Mouse (Mus musculus) thymus, adult 2 months (tissue): ENCODE data around the gene Slc23a4. TPM values are rescaled to one million over a fixed set of nuclear protein-coding genes. Genes with fewer than 3 reads are reported as not detected.

Experiments
- DNase-seq: peaks from one replicate; pipeline ENCODE4 v3.0.0; 2021
- H3K27ac ChIP-seq: fragments of 200-500 bp; 2 replicates; pipeline ENCODE4 v1.5.1; 2012; ENCODE audit warnings: low read length, control low read depth; ENCODE audit not compliant: control insufficient read depth, insufficient read depth
- H3K27me3 ChIP-seq: fragments of 200-500 bp; 2 replicates; pipeline ENCODE4 v1.6.1; 2012; ENCODE audit warnings: mild to moderate bottlenecking, low read length, moderate library complexity, mixed read lengths; ENCODE audit not compliant: control insufficient read depth, insufficient read depth
- H3K36me3 ChIP-seq: fragments of 200-500 bp; 2 replicates; pipeline ENCODE4 v1.6.1; 2012; ENCODE audit warnings: mild to moderate bottlenecking, low read length, moderate library complexity; ENCODE audit not compliant: control insufficient read depth, insufficient read depth
- H3K4me1 ChIP-seq: fragments of 200-500 bp; replicated peaks from 2 replicates; pipeline ENCODE4 v1.6.1; 2012; ENCODE audit warnings: low read length; ENCODE audit not compliant: control insufficient read depth, insufficient read depth
- H3K4me3 ChIP-seq: fragments of 200-500 bp; 2 replicates; pipeline ENCODE4 v1.5.1; 2012; ENCODE audit warnings: mild to moderate bottlenecking, low read length, control low read depth, moderate library complexity; ENCODE audit not compliant: control insufficient read depth, insufficient read depth
- CTCF ChIP-seq: fragments of 200-500 bp; IDR thresholded peaks from 2 replicates; pipeline ENCODE4 v1.5.1; 2012; ENCODE audit warnings: mild to moderate bottlenecking, control low read depth, low read length, moderate library complexity, borderline replicate concordance; ENCODE audit not compliant: control insufficient read depth, poor library complexity, insufficient read depth; ENCODE audit errors: extremely low read depth
- POLR2A ChIP-seq: fragments of 200-500 bp; IDR thresholded peaks from 2 replicates; pipeline ENCODE4 v1.6.1; 2012; ENCODE audit warnings: mild to moderate bottlenecking, low read length, control low read depth, moderate library complexity; ENCODE audit not compliant: control insufficient read depth, poor library complexity, insufficient read depth; ENCODE audit errors: extremely low read depth
- WGBS: fragments of 180-500 bp; shearing (Covaris S2); methylation state at CpG from one replicate; pipeline ENCODE4 v1.1.7; 2018; 5-methylcytosine and 5-hydroxymethylcytosine counted together
- polyA plus RNA-seq: library from polyadenylated mRNA; depleted of rRNA; stranded (reverse); fragments of >200 nt; gene quantifications from 2 replicates; pipeline ENCODE4 v1.2.3, GENCODE M21; 2012

Slc23a4 gene
- polyA plus RNA-seq, 1 experiment: 8.1 TPM

- Histone ChIP-seq H3K4me1 (no peaks in the 10 kb centered on the region), H3K27ac (no peak overlapping the region), H3K4me3 (no peak overlapping the region), H3K27me3 (no peaks in the 10 kb centered on the region), H3K36me3 (peaks cover 10% of the 10 kb centered on the region; the same call in 1 of the 2 replicates)
- no peak for DNase-seq
- WGBS: 94% methylated on average over 6 of the region's 6 CpGs
- no peak for TF ChIP-seq POLR2A
- TF ChIP-seq CTCF: no peak
Measured at GRCm38 (mm10) chr6:35027257-35027656, 39.1 kb upstream of the Slc23a4 start.

DNA sequence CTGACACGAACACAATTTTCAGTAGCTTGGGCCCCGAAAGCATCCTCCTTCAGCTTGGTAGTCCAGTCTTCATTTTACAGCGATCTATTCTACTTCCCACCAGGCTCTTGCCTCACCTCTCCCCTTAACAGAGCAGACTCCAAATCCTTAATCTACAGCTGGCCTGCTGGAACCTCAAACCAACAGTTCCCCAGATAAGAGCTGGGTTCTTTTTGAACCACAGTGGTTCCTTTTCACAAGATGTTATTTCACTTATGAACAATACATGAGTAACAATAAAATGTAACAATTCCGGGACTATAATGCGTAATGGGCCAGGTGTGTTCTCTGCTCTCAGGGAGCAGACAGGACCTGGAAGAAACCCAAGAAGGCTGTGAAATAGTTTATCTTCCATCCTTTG lies 28.4 kb upstream of the Slc23a4 start:
- Histone ChIP-seq H3K27me3 (no peaks in the 10 kb centered on the region), H3K27ac (no peak overlapping the region), H3K4me3 (no peak overlapping the region), H3K4me1 (no peaks in the 10 kb centered on the region), H3K36me3 (no peaks in the 10 kb centered on the region; the same call in 1 of the 2 replicates)
- no peak for DNase-seq
- TF ChIP-seq CTCF (no peak), POLR2A (no peak)
- 92% methylated on average over 5 of the region's 5 CpGs for WGBS

- no peak for TF ChIP-seq POLR2A
- no peak for TF ChIP-seq CTCF
- no peak overlapping the region for H3K27ac ChIP-seq
- 100% methylated on average over 1 of the region's 1 CpGs for WGBS
- no peaks in the 10 kb centered on the region for H3K36me3 ChIP-seq
- no peak overlapping the region for H3K4me3 ChIP-seq
- DNase-seq: no peak
- H3K4me1 ChIP-seq: no peaks in the 10 kb centered on the region
- no peaks in the 10 kb centered on the region for H3K27me3 ChIP-seq
Measured at GRCm38 (mm10) chr6:35011953-35012352, 23.7 kb upstream of the Slc23a4 start.

DNA sequence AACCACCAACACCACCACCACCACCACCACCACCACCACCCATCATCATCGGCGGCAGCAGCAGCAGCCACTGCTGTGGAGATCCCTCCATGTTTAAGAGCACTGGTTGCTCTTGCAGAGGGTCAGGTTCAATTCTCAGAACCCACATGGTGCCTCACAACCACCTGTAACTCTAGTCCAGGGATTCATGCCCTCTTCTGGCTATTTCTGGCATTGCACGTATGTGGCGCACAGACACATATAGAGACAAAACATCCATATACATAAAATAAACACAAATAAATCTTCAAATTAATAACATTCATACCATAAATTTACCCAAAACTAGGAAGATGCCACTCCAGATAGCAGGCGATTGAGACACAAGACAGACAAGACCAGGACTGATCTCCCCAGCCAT lies 22.5 kb upstream of the Slc23a4 start:
- Histone ChIP-seq H3K4me3 (no peak overlapping the region), H3K27ac (no peak overlapping the region), H3K36me3 (no peaks in the 10 kb centered on the region), H3K4me1 (no peaks in the 10 kb centered on the region), H3K27me3 (no peaks in the 10 kb centered on the region)
- no peak for TF ChIP-seq POLR2A
- no peak for TF ChIP-seq CTCF
- WGBS: over 99% methylated on average over 5 of the region's 5 CpGs
- no peak for DNase-seq

DNA sequence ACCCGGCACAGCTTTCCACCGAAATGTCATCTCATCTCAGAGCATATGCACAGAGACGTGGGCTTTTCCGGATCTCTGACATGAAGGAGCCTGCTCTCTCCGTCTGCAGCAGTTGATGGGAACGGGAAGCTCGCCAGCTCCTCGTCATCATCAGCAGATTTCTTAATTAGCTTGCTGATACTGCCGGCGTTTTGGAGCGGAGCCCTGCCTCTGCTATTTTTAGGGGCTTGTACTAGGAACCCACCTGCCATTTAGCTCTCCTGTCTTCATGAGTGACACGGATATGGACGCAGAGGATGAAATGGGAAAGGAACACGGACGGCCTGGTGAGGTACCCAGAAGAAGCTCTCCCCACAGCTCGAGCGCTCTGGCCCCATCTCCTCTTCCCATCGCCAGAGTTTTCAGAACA lies 14.1 kb upstream of the Slc23a4 start:
- Histone ChIP-seq H3K4me1 (no peaks in the 10 kb centered on the region), H3K27me3 (no peaks in the 10 kb centered on the region), H3K27ac (no peak overlapping the region), H3K36me3 (no peaks in the 10 kb centered on the region), H3K4me3 (no peak overlapping the region)
- DNase-seq: no peak
- 94% methylated on average over 18 of the region's 18 CpGs for WGBS
- no peak for TF ChIP-seq POLR2A
- TF ChIP-seq CTCF: no peak

DNA sequence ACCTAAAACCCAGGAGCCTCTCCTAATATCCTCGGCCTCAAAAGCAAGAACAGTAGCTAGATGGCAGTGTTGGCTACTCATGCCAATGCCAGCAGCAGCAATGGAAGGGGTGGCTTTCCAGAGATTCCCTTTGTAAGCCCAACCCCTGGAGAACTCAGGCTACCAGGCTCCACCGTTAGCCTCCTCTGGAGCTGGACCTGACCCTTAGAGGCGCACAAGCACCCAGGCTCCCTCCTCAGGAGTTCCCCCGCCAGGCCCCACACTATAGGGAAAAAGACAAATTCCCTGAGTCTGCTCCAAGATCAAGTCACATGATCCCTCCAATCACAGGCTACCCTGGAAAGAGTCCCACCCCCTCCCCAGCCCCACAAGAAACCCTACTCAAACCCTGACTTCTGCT lies 10.9 kb upstream of the Slc23a4 start:
- Histone ChIP-seq H3K36me3 (no peaks in the 10 kb centered on the region), H3K27ac (no peak overlapping the region), H3K27me3 (no peaks in the 10 kb centered on the region), H3K4me3 (no peak overlapping the region), H3K4me1 (peaks cover 9% of the 10 kb centered on the region)
- no peak for TF ChIP-seq CTCF
- TF ChIP-seq POLR2A: no peak
- no peak for DNase-seq
- 68% methylated on average over 4 of the region's 4 CpGs for WGBS

DNA sequence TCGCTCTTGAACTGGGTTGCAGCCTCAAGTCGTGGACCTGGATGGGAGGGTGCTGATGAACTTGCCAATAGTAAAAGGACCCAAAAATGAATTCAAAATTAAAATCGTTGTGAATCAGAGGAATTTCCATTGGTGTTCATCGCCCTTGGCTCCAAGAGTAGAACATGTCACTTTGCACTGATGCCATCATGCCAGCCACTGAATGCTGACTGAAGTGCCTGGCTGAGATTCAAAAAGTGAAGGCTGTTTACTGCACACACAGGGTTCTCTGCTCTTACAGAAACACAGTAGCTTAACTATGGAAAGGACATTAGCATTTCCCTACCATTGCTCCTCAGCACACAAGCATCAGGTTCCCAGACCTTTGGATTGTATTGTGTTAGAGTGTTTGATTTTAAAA lies 8.3 kb upstream of the Slc23a4 start:
- 89% methylated on average over 4 of the region's 4 CpGs for WGBS
- DNase-seq: no peak
- Histone ChIP-seq H3K27me3 (no peaks in the 10 kb centered on the region), H3K4me3 (no peak overlapping the region), H3K27ac (no peak overlapping the region), H3K4me1 (peaks cover 9% of the 10 kb centered on the region), H3K36me3 (no peaks in the 10 kb centered on the region)
- TF ChIP-seq CTCF: no peak
- no peak for TF ChIP-seq POLR2A
